ENCODE assay signal across 15 mouse cellular contexts in the genomic region with DNA sequence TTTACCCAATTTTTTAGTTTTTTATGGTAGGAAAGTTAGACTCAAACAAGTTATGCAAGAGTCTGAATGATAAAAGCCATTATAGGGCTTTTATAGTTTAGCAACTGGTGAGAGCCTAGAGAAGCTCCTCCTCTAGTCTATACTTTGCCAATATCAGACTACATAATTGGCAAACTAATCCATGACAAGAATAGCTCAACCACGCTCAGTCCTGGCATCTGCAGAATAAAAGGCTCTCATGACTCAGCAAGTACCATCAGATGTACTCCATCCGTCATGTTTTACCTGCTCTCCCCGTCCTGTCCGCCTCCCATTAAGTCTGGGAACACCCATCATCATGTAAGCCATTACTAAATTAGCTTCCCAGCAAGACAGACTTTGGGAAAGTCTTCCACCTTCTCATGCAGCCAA. TPM values are rescaled to one million over a fixed set of nuclear protein-coding genes. Genes with fewer than 3 reads are reported as not detected.
A peak's percentile ranks its signal among the peaks of the same experiment; 100 is the strongest.
DNase-seq lines count a peak whose midpoint lies in the region; ATAC-seq lines count a peak whose summit lies in the region.
"Had no signal": no experiment of that assay in that cellular context is flagged by ENCODE, and none has a peak within 500 bp of the region (broad histone marks: within the 10 kb centered on the region; RNA-seq: fewer than 3 reads in every experiment).

No protein-coding gene starts in this region.

- 67% methylated on average over 4 of the region's 4 CpGs for WGBS in forebrain, embryonic 14.5 days
- 83% methylated on average over 4 of the region's 4 CpGs for WGBS in forebrain, embryonic 11.5 days

- peak; percentile 34 for DNase-seq in forebrain, embryonic 14.5 days (ENCODE audit: low spot score)
- DNase-seq in forebrain, embryonic 11.5 days (ENCODE audit: low spot score), result no peak
- peak; percentile 25 to 39 for DNase-seq in heart, postnatal 10 days
- DNase-seq in heart, postnatal 4 days, result no peak
- DNase-seq in right cerebral cortex, postnatal 25 days, result peak; percentile 19
- no peak for DNase-seq in right cerebral cortex, postnatal 10 days (ENCODE audit: low spot score in 2 of 2)
- DNase-seq in kidney, postnatal 25 days, result no peak
- no peak for DNase-seq in kidney, adult 8-10 months
- DNase-seq: adrenal gland, adult 2 months; kidney, postnatal 14 days; lung, postnatal 36 days had no signal

- intact Hi-C loops in heart, postnatal 10 days (cut with DNase I), result no loop called here

- H3K36me3 ChIP-seq in forebrain, embryonic 14.5 days (ENCODE audit: control insufficient read depth, insufficient read depth, low read length), result no peaks in the 10 kb centered on the region
- no peaks in the 10 kb centered on the region for H3K36me3 ChIP-seq in forebrain, embryonic 11.5 days (ENCODE audit: control insufficient read depth, insufficient read depth, low read length)
- H3K36me3 ChIP-seq: embryonic facial prominence, embryonic 12.5 days; heart, embryonic 15.5 days; stomach, embryonic 15.5 days had no signal

- H3K27ac ChIP-seq in forebrain, embryonic 14.5 days (ENCODE audit: low read depth, low read length), result no peak overlapping the region
- H3K27ac ChIP-seq in forebrain, embryonic 11.5 days (ENCODE audit: low read depth, low read length), result no peak overlapping the region
- H3K27ac ChIP-seq: embryonic facial prominence, embryonic 12.5 days; heart, embryonic 15.5 days; stomach, embryonic 15.5 days had no signal

- ATAC-seq in forebrain, embryonic 14.5 days, result no peak
- ATAC-seq in forebrain, embryonic 11.5 days (replicated peaks; ENCODE audit: low FRiP score), result no peak

- H3K9me3 ChIP-seq in forebrain, embryonic 14.5 days (replicated peaks; ENCODE audit: control insufficient read depth, low read length), result no peaks in the 10 kb centered on the region
- no peaks in the 10 kb centered on the region for H3K9me3 ChIP-seq in forebrain, embryonic 11.5 days (ENCODE audit: control insufficient read depth, low read length)
- H3K9me3 ChIP-seq: embryonic facial prominence, embryonic 12.5 days; heart, embryonic 15.5 days; stomach, embryonic 15.5 days had no signal

- no peaks in the 10 kb centered on the region for H3K27me3 ChIP-seq in forebrain, embryonic 14.5 days (replicated peaks; ENCODE audit: control insufficient read depth, insufficient read depth, low read length)
- H3K27me3 ChIP-seq in forebrain, embryonic 11.5 days (ENCODE audit: control insufficient read depth, insufficient read depth, low read length), result no peaks in the 10 kb centered on the region
- H3K27me3 ChIP-seq: embryonic facial prominence, embryonic 12.5 days; heart, embryonic 15.5 days; stomach, embryonic 15.5 days had no signal

- H3K9ac ChIP-seq in forebrain, embryonic 14.5 days (ENCODE audit: low read length), result no peak overlapping the region
- no peak overlapping the region for H3K9ac ChIP-seq in forebrain, embryonic 11.5 days (ENCODE audit: low read length)
- H3K9ac ChIP-seq: embryonic facial prominence, embryonic 12.5 days; heart, embryonic 15.5 days; stomach, embryonic 15.5 days had no signal

- H3K4me3 ChIP-seq in forebrain, embryonic 14.5 days (ENCODE audit: low read depth, low read length), result no peak overlapping the region
- no peak overlapping the region for H3K4me3 ChIP-seq in forebrain, embryonic 11.5 days (ENCODE audit: low read depth, low read length)
- H3K4me3 ChIP-seq: embryonic facial prominence, embryonic 12.5 days; heart, embryonic 15.5 days; stomach, embryonic 15.5 days had no signal

- no peaks in the 10 kb centered on the region for H3K4me1 ChIP-seq in forebrain, embryonic 14.5 days (ENCODE audit: control insufficient read depth, insufficient read depth, low read length)
- H3K4me1 ChIP-seq in forebrain, embryonic 11.5 days (replicated peaks; ENCODE audit: control insufficient read depth, insufficient read depth, low read length), result no peaks in the 10 kb centered on the region

- H3K4me2 ChIP-seq in forebrain, embryonic 14.5 days (ENCODE audit: low read length), result no peak overlapping the region
- H3K4me2 ChIP-seq in forebrain, embryonic 11.5 days (ENCODE audit: low read depth, low read length, severe bottlenecking), result no peak overlapping the region
- H3K4me2 ChIP-seq: embryonic facial prominence, embryonic 12.5 days; heart, embryonic 15.5 days; stomach, embryonic 15.5 days had no signal

RNA-seq across cellular contexts. Expression of a gene that starts 23.2 kb away (rescaled TPM):
- 26.1 and 35.1 TPM in 2 replicates for polyA plus RNA-seq in forebrain, embryonic 14.5 days (2014; fragmentation: Nextera tagmentation; extraction: Ambion mirVana)
- polyA plus RNA-seq in forebrain, embryonic 11.5 days (2014; fragmentation: Nextera tagmentation; extraction: Ambion mirVana), result 40.4 and 43.1 TPM in 2 replicates
- 10 to 100 TPM; 56.9 to 59.9 TPM for total RNA-seq in heart, postnatal 10 days (2021)
- 10 to 100 TPM; 54.1 to 54.3 TPM for total RNA-seq in heart, postnatal 4 days (2021)

RNA-seq across cellular contexts. Expression of a gene that starts 48.4 kb away (rescaled TPM):
- polyA plus RNA-seq in forebrain, embryonic 14.5 days (2014; fragmentation: Nextera tagmentation; extraction: Ambion mirVana), result not detected in 2 replicates
- not detected in 2 replicates for polyA plus RNA-seq in forebrain, embryonic 11.5 days (2014; fragmentation: Nextera tagmentation; extraction: Ambion mirVana)
- total RNA-seq in heart, postnatal 10 days (2021), result not detected
- not detected for total RNA-seq in heart, postnatal 4 days (2021)
- total RNA-seq: adrenal gland, adult 2 months; midbrain, postnatal 0 days had no signal
- polyA plus RNA-seq: adrenal gland, adult 2 months; embryonic facial prominence, embryonic 12.5 days; heart, embryonic 15.5 days; midbrain, postnatal 0 days; stomach, embryonic 15.5 days had no signal

Comparison
In these comparisons a context has a peak if more than half of its experiments do, and no peak if none do; other contexts are left out.
1. DNase-seq: peak in forebrain, embryonic 14.5 days (single experiment), heart, postnatal 10 days (2 of 2) and right cerebral cortex, postnatal 25 days (single experiment); none in forebrain, embryonic 11.5 days (single experiment), heart, postnatal 4 days (single experiment), right cerebral cortex, postnatal 10 days (0 of 2), kidney, postnatal 25 days (0 of 2) and kidney, adult 8-10 months (0 of 2).